Mouse (Mus musculus): ENCODE results near the gene Fan1.
A peak's percentile ranks its signal among the peaks of the same experiment; 100 is the strongest.

Gene Fan1

GRCm38 (mm10) chr7:64331309-64331708 is 42.6 kb downstream of the Fan1 start:
- no peak for DNase-seq (ENCODE audit: low read depth, low spot score)

- DNase-seq (ENCODE audit: low read depth, low spot score), result no peak
Measured at GRCm38 (mm10) chr7:64327486-64327885, 46.4 kb downstream of the Fan1 start.

- DNase-seq (ENCODE audit: low read depth, low spot score), result peak; percentile 67
Measured at GRCm38 (mm10) chr7:64326892-64327291, 47.0 kb downstream of the Fan1 start.

- DNase-seq (ENCODE audit: low read depth, low spot score), result no peak
Measured at GRCm38 (mm10) chr7:64321658-64322057, 52.2 kb downstream of the Fan1 start.

- no peak for DNase-seq (ENCODE audit: low read depth, low spot score)
Measured at GRCm38 (mm10) chr7:64321125-64321524, 52.8 kb downstream of the Fan1 start.

GRCm38 (mm10) chr7:64312811-64313210 is 61.1 kb downstream of the Fan1 start:
- no peak for DNase-seq (ENCODE audit: low read depth, low spot score)

GRCm38 (mm10) chr7:64310756-64311155 is 63.1 kb downstream of the Fan1 start:
- DNase-seq (ENCODE audit: low read depth, low spot score), result no peak

GRCm38 (mm10) chr7:64310241-64310640 is 63.7 kb downstream of the Fan1 start:
- DNase-seq (ENCODE audit: low read depth, low spot score), result no peak

Data from forelimb bud, embryonic 11.5 days (tissue).